Mouse (Mus musculus) central nervous system, embryonic 18 days (tissue): ENCODE results near the gene 5430419D17Rik. TPM values are rescaled to one million over a fixed set of nuclear protein-coding genes. Genes with fewer than 3 reads are reported as not detected.

Experiments
- polyA plus RNA-seq: library from polyadenylated mRNA; depleted of rRNA; stranded (reverse); fragments of >200 nt; gene quantifications from 2 replicates; pipeline ENCODE4 v1.2.3, GENCODE M21; 2012; rRNA removed

5430419D17Rik gene
- 0.04 TPM in 2 replicates for polyA plus RNA-seq

DNA sequence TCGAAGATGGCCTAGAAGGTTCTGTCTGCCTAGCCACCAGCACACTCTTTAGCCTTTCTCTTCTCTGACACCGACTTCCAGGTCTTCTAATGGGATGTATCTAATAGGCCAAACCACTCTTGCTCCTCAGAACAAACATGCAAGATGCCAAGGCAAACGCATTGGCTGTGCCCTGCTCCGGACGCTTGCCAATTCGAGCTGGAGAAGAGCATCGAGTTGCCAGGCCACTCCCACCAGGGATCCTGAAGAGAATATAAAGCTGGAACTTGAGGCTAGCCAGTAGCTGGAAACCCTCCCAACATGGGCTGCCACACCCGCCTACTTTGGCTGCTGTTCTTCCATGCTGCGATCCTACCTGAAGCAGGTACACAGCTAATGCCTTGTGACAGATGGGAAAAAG, at the start of gene 5430419D17Rik:
TSS of gene 5430419D17Rik (plus strand) at position 282 of the 400 bp plus-strand sequence.

DNA sequence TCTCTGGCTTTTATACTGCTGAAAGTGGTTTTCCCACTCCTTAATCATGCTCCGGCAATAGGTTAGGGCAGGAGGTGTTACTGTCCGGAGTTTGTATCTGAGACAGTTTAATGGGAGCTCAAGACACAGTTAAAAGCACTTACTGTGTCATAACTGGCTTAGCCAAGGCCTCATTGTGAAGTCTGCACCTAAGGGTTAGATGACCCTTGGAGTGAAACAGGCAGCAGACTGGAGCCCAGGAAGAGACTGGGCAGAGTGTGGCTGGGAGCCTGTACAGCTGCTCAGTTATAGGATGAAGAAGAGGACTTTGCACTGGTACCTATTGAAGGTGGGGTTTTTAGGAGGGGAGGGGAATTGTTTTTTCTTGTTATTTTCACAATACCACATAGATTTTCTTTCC, 28.0 kb upstream of the 5430419D17Rik start, which contains the start of gene 4933402N03Rik:
TSS of gene 4933402N03Rik (minus strand) at position 101 of the 400 bp plus-strand sequence.

DNA sequence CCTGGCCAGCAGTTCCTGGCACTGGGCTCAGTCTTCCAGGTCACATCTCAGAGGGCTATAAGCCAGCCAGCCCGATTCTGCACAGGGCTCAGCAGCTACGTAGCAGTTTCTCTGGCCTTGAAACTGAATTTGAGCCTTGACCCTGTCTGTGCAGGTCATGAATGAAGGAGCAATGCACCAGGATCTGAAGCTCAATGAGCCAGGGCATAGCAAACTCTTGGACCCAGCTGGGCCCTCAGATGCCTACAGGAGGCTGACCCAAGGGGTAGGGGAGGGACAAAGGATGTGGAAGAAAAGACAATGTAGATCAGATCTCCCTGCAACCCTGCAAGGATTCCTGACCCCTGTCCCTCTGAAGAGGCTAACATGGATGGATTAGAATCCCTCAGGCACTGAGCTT, 148.0 kb downstream of the 5430419D17Rik start, which contains the start of gene Cuzd1:
TSS of gene Cuzd1 (minus strand) at position 101 of the 400 bp plus-strand sequence.

DNA sequence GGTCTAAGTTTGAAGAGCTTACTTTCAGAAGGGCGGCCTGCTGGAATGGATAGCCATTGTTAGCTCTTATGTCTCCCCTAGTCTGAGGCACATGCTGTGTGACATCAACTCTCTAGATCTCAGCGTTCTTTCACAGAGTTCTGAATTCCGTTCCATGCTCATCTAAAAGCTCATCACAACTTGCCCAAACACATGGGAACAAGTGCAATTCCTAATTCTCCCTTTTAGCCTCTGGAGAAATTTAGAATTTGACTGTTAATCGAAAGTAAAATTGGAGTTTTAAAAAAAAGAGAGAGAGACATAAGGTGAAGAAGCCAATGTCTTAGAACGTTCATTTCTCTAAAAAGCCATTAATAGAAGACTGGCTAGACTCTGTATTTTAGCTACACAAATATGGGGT, 155.2 kb downstream of the 5430419D17Rik start, which contains the start of gene Fam24b:
TSS of gene Fam24b (minus strand) at position 101 of the 400 bp plus-strand sequence.

DNA sequence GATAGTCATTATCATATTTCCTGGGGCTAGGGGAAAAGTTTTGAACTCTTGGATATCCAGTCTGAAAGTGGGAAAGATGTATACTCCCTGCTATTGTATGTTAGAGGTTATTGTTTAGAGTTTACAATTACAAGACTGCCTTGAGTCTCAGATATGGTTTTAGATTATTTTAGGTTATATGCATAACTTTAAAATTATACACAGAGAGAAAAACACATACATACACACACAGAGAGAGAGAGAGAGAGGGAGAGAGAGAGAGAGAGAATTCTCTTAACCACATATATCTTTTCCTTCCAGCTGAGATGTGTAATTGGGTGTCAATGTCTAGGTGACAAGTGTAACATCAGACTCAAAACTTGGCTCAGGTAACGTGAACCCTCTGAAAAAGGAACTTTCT, 159.4 kb downstream of the 5430419D17Rik start, which contains the start of gene Fam24a:
TSS of gene Fam24a (plus strand) at position 301 of the 400 bp plus-strand sequence.

Other genes with a start within 250 kb of the 5430419D17Rik start
- gene Htra1, start 238.3 kb upstream of the 5430419D17Rik start, polyA plus RNA-seq: 25.0 and 37.0 TPM in 2 replicates
- 0.01 and 0.03 TPM in 2 replicates for gene Dmbt1, start 142.3 kb upstream of the 5430419D17Rik start, polyA plus RNA-seq
- not detected in 2 replicates for gene 4933402N03Rik, start 28.1 kb upstream of the 5430419D17Rik start, polyA plus RNA-seq
- gene Cuzd1, start 147.9 kb downstream of the 5430419D17Rik start, polyA plus RNA-seq: 0.11 and 0.12 TPM in 2 replicates
- 0.27 and 0.40 TPM in 2 replicates for gene Fam24b, start 155.1 kb downstream of the 5430419D17Rik start, polyA plus RNA-seq
- gene Fam24a, start 159.5 kb downstream of the 5430419D17Rik start, polyA plus RNA-seq: not detected in 2 replicates
- 19.1 and 20.4 TPM in 2 replicates for gene 2310057M21Rik, start 188.4 kb downstream of the 5430419D17Rik start, polyA plus RNA-seq
- gene Pstk, start 196.7 kb downstream of the 5430419D17Rik start, polyA plus RNA-seq: 41.5 and 46.1 TPM in 2 replicates
- 15.1 and 15.7 TPM in 2 replicates for gene Ikzf5, start 236.1 kb downstream of the 5430419D17Rik start, polyA plus RNA-seq
- 34.3 and 37.3 TPM in 2 replicates for gene Acadsb, start 236.2 kb downstream of the 5430419D17Rik start, polyA plus RNA-seq